33 mouse cellular contexts compared by ENCODE assay signal in genomic region chr11:68521352-68521751, GRCm38 (mm10). TPM values are rescaled to one million over a fixed set of nuclear protein-coding genes. Genes with fewer than 3 reads are reported as not detected.
DNase-seq lines count a peak whose midpoint lies in the region; ATAC-seq and TF ChIP-seq lines count a peak whose summit lies in the region.
"Had no signal": no experiment of that assay in that cellular context is flagged by ENCODE, and none has a peak within 500 bp of the region (broad histone marks: within the 10 kb centered on the region; RNA-seq: fewer than 3 reads in every experiment).

No protein-coding gene starts in this region.

- WGBS in lung, postnatal 0 days, result 78% methylated on average over 5 of the region's 5 CpGs

- no peak for TF ChIP-seq EP300 in lung, postnatal 0 days (IDR thresholded peaks at IDR 0.05)
- TF ChIP-seq EP300 in MEL (IDR thresholded peaks at IDR 0.05; ENCODE audit: low read depth in 1 of 2, low read length in 2 of 2), result peak; percentile 72

- H3K36me3 ChIP-seq in lung, postnatal 0 days (ENCODE audit: insufficient read depth, low read length), result no peaks in the 10 kb centered on the region
- H3K36me3 ChIP-seq in MEL (ENCODE audit: control insufficient read depth in 1 of 2, insufficient read depth in 2 of 2, low read length in 2 of 2), result peaks cover 0 to 28% of the 10 kb centered on the region in 2 experiments; a peak in 2 of 4 replicates
- H3K36me3 ChIP-seq in splenic B cell, adult 2 months (ENCODE audit: control insufficient read depth, insufficient read depth, low read length, poor library complexity, severe bottlenecking), result no peaks in the 10 kb centered on the region
- H3K36me3 ChIP-seq: embryonic facial prominence, embryonic 12.5 days; G1E; heart, embryonic 15.5 days; hindbrain, embryonic 13.5 days; liver, embryonic 13.5 days; neural tube, embryonic 12.5 days had no signal

- H3K9ac ChIP-seq in lung, postnatal 0 days (replicated peaks; ENCODE audit: low read depth), result no peak overlapping the region
- H3K9ac ChIP-seq in MEL (ENCODE audit: control insufficient read depth, low read depth, low read length, poor library complexity, severe bottlenecking), result peak overlapping the region; percentile 15; the same call in 1 of the 2 replicates
- H3K9ac ChIP-seq: embryonic facial prominence, embryonic 12.5 days; heart, embryonic 15.5 days; hindbrain, embryonic 13.5 days; liver, embryonic 13.5 days; neural tube, embryonic 12.5 days had no signal

- TF ChIP-seq RAD21 in MEL (IDR thresholded peaks at IDR 0.05; ENCODE audit: low read depth, low read length), result no peak

- no peaks in the 10 kb centered on the region for H3K9me3 ChIP-seq in lung, postnatal 0 days (ENCODE audit: low read length)
- no peaks in the 10 kb centered on the region for H3K9me3 ChIP-seq in MEL (replicated peaks; ENCODE audit: insufficient read depth, low read length)
- H3K9me3 ChIP-seq: G1E; liver, embryonic 13.5 days; neural tube, embryonic 12.5 days had no signal

- H3K4me3 ChIP-seq in lung, postnatal 0 days (ENCODE audit: low read depth, low read length), result no peak overlapping the region
- H3K4me3 ChIP-seq in MEL (ENCODE audit: control insufficient read depth in 1 of 2, insufficient read depth in 1 of 2, low read depth in 2 of 2, low read length in 2 of 2), result no peak overlapping the region
- H3K4me3 ChIP-seq: embryonic facial prominence, embryonic 12.5 days; gastrocnemius, adult 2 months; heart, embryonic 15.5 days; hindbrain, embryonic 13.5 days; liver, embryonic 13.5 days; myocyte; neural tube, embryonic 12.5 days had no signal

- no peak for TF ChIP-seq POLR2A in MEL (IDR thresholded peaks at IDR 0.05; ENCODE audit: control insufficient read depth in 1 of 2, insufficient read depth in 1 of 2, low read depth in 1 of 2, low read length in 2 of 2, poor library complexity in 1 of 2)

- 0 out of 2 replicates have a peak, but pooled peaks have one; percentile 9 for TF ChIP-seq CTCF in lung, postnatal 0 days (IDR thresholded peaks at IDR 0.05)
- TF ChIP-seq CTCF in MEL (IDR thresholded peaks at IDR 0.05 in 2 of 3, conservative IDR thresholded peaks at IDR 0.05 in 1 of 3; ENCODE audit: control insufficient read depth in 1 of 3, insufficient read depth in 1 of 3, low read depth in 2 of 3, low read length in 3 of 3, poor library complexity in 1 of 3, severe bottlenecking in 1 of 3), result peak in 2 of 3 experiments; percentile 25 to 48; a peak in 3 of 6 replicates

- ATAC-seq in lung, postnatal 0 days, result no peak
- peak; percentile 67 to 72; a peak in 3 of 4 replicates for ATAC-seq in hematopoietic stem cell, adult 5-6 weeks (replicated peaks in 1 of 2; ENCODE audit: insufficient read depth in 1 of 2, low FRiP score in 2 of 2, low TSS enrichment in 1 of 2, low read depth in 1 of 2, poor library complexity in 2 of 2, severe bottlenecking in 2 of 2)
- ATAC-seq: forebrain, embryonic 14.5 days; intestine, postnatal 0 days; midbrain, embryonic 16.5 days had no signal

- no peaks in the 10 kb centered on the region for H3K4me1 ChIP-seq in lung, postnatal 0 days (ENCODE audit: insufficient read depth, low read depth, low read length)
- peaks cover 5 to 27% of the 10 kb centered on the region in 2 experiments for H3K4me1 ChIP-seq in MEL (ENCODE audit: control insufficient read depth in 1 of 2, insufficient read depth in 2 of 2, low read length in 2 of 2)
- H3K4me1 ChIP-seq: embryonic facial prominence, embryonic 12.5 days; heart, embryonic 15.5 days; hindbrain, embryonic 13.5 days; liver, embryonic 13.5 days; neural tube, embryonic 12.5 days had no signal

- DNase-seq in lung, postnatal 0 days (ENCODE audit: low spot score), result no peak
- no peak for DNase-seq in lung, postnatal 4 days
- DNase-seq in MEL (ENCODE audit: low read depth, low spot score), result peak; percentile 90
- DNase-seq in splenic B cell, adult 2 months (ENCODE audit: low read depth, low spot score), result peak; percentile 36
- no peak for DNase-seq in kidney, postnatal 14 days
- no peak for DNase-seq in testis, postnatal 10 days (ENCODE audit: low spot score)
- no peak for DNase-seq in kidney, postnatal 10 days
- DNase-seq: adrenal gland, postnatal 36 days; cerebellum, adult 2 months; cerebellum, postnatal 25 days; embryo, embryonic 11 days; gastrocnemius, adult 2 months; kidney, adult 9 months; kidney, postnatal 25 days; left cerebral cortex, postnatal 4 days; liver, embryonic 13.5 days; lung, adult 2 months; lung, postnatal 14 days; right cerebral cortex, postnatal 4 days had no signal

- no peak overlapping the region for H3K27ac ChIP-seq in lung, postnatal 0 days (ENCODE audit: low read length)
- peak overlapping the region; percentile 35 for H3K27ac ChIP-seq in MEL (ENCODE audit: control insufficient read depth, low read depth, low read length)
- H3K27ac ChIP-seq: embryonic facial prominence, embryonic 12.5 days; gastrocnemius, adult 2 months; heart, embryonic 15.5 days; hindbrain, embryonic 13.5 days; liver, embryonic 13.5 days; neural tube, embryonic 12.5 days had no signal

- no peaks in the 10 kb centered on the region for H3K27me3 ChIP-seq in lung, postnatal 0 days (replicated peaks; ENCODE audit: insufficient read depth, low read length)
- peaks cover 1% of the 10 kb centered on the region in 2 experiments; a peak in 1 of 4 replicates for H3K27me3 ChIP-seq in MEL (ENCODE audit: control insufficient read depth in 1 of 2, insufficient read depth in 2 of 2, low read length in 2 of 2)
- no peaks in the 10 kb centered on the region for H3K27me3 ChIP-seq in splenic B cell, adult 2 months (ENCODE audit: control insufficient read depth, insufficient read depth, low read length, poor library complexity, severe bottlenecking)
- H3K27me3 ChIP-seq: embryonic facial prominence, embryonic 12.5 days; heart, embryonic 15.5 days; hindbrain, embryonic 13.5 days; liver, embryonic 13.5 days; neural tube, embryonic 12.5 days had no signal

- H3K79me2 ChIP-seq in MEL (ENCODE audit: control insufficient read depth, insufficient read depth, low read length, poor library complexity), result no peaks in the 10 kb centered on the region

- no peak overlapping the region for H3K4me2 ChIP-seq in lung, postnatal 0 days (replicated peaks; ENCODE audit: low read depth, low read length)
- H3K4me2 ChIP-seq: embryonic facial prominence, embryonic 12.5 days; heart, embryonic 15.5 days; hindbrain, embryonic 13.5 days; liver, embryonic 13.5 days; neural tube, embryonic 12.5 days had no signal

TF ChIP-seq in MEL, 35 proteins besides CTCF, POLR2A, EP300 and RAD21:
- TF ChIP-seq MYC (IDR thresholded peaks at IDR 0.05; ENCODE audit: low read depth, low read length), result peak; percentile 68; the same call in 1 of the 2 replicates
- TF ChIP-seq MAX (IDR thresholded peaks at IDR 0.05; ENCODE audit: low read length), result peak; percentile 56; the same call in 1 of the 2 replicates
- TF ChIP-seq ZMIZ1 (IDR thresholded peaks at IDR 0.05; ENCODE audit: low read depth, low read length), result no peak
- TF ChIP-seq RCOR1 (IDR thresholded peaks at IDR 0.05; ENCODE audit: low read depth, low read length), result peak; percentile 90
- peak; percentile 66 for TF ChIP-seq MXI1 (IDR thresholded peaks at IDR 0.05; ENCODE audit: low read depth, low read length)
- TF ChIP-seq HCFC1 (IDR thresholded peaks at IDR 0.05; ENCODE audit: low read depth, low read length), result peak; percentile 61
- TF ChIP-seq TBP (IDR thresholded peaks at IDR 0.05; ENCODE audit: low read depth, low read length), result peak; percentile 15; the same call in 1 of the 2 replicates
- no peak for TF ChIP-seq MAFK (IDR thresholded peaks at IDR 0.05; ENCODE audit: borderline replicate concordance, low read depth, low read length)
- TF ChIP-seq SIN3A (IDR thresholded peaks at IDR 0.05; ENCODE audit: low read length), result peak; percentile 81
- no peak for TF ChIP-seq ZNF384 (IDR thresholded peaks at IDR 0.05; ENCODE audit: low read depth, low read length)
- TF ChIP-seq TAL1 (IDR thresholded peaks at IDR 0.05; ENCODE audit: low read length), result no peak
- peak; percentile 60; the same call in 1 of the 2 replicates for TF ChIP-seq BHLHE40 (IDR thresholded peaks at IDR 0.05; ENCODE audit: borderline replicate concordance, low read depth, low read length)
- peak; percentile 13 for TF ChIP-seq SMC3 (IDR thresholded peaks at IDR 0.05; ENCODE audit: low read depth, low read length)
- peak; percentile 91 for TF ChIP-seq MAZ (IDR thresholded peaks at IDR 0.05; ENCODE audit: low read depth, low read length)
- no peak for TF ChIP-seq MEF2A (IDR thresholded peaks at IDR 0.05; ENCODE audit: extremely low read depth, insufficient replicate concordance, low read depth, low read length, poor library complexity, severe bottlenecking)
- peak; percentile 67; the same call in 1 of the 2 replicates for TF ChIP-seq ETS1 (IDR thresholded peaks at IDR 0.05; ENCODE audit: low read depth, low read length)
- TF ChIP-seq CHD2 (IDR thresholded peaks at IDR 0.05; ENCODE audit: low read length), result peak; percentile 89
- TF ChIP-seq E2F4 (IDR thresholded peaks at IDR 0.05; ENCODE audit: borderline replicate concordance, low read depth, low read length), result no peak
- peak; percentile 41; the same call in 1 of the 2 replicates for TF ChIP-seq TCF12 (IDR thresholded peaks at IDR 0.05; ENCODE audit: low read depth, low read length)
- TF ChIP-seq GATA1 (IDR thresholded peaks at IDR 0.05; ENCODE audit: low read depth, low read length), result peak; percentile 75

RNA-seq across cellular contexts. Expression of gene Pik3r6, which starts 18.5 kb away (rescaled TPM):
- polyA plus RNA-seq in lung, postnatal 0 days (2015; fragmentation: Nextera tagmentation; extraction: Ambion mirVana), result 6.2 and 6.8 TPM in 2 replicates
- total RNA-seq in MEL (2012; rRNA removed), result 0.36 and 0.42 TPM in 2 replicates
- polyA plus RNA-seq in MEL (2012; ENCODE audit: insufficient read depth in 1 of 2, insufficient read length in 2 of 2, low read depth in 1 of 2, low replicate concordance in 2 of 2, missing spikeins in 1 of 2), result 1 to 10 TPM in 1 of 2 experiments, not detected in 1; 1.5 TPM
- total RNA-seq in hematopoietic stem cell, adult 5-6 weeks (2017), result 0.40 and 6.9 TPM in 2 replicates
- polyA plus RNA-seq: C2C12 had no signal

RNA-seq across cellular contexts. Expression of gene Mfsd6l, which starts 34.6 kb away (rescaled TPM):
- 5.8 and 6.3 TPM in 2 replicates for polyA plus RNA-seq in lung, postnatal 0 days (2015; fragmentation: Nextera tagmentation; extraction: Ambion mirVana)
- not detected in 2 replicates for total RNA-seq in MEL (2012; rRNA removed)
- polyA plus RNA-seq in MEL (2012; ENCODE audit: insufficient read depth in 1 of 2, insufficient read length in 2 of 2, low read depth in 1 of 2, low replicate concordance in 2 of 2, missing spikeins in 1 of 2), result under 1 TPM in 1 of 2 experiments, not detected in 1; 0.04 TPM
- total RNA-seq in hematopoietic stem cell, adult 5-6 weeks (2017), result not detected in 2 replicates
- total RNA-seq: adrenal gland, adult 18-20 months; adrenal gland, postnatal 36 days; layer of hippocampus, adult 8-10 months; layer of hippocampus, postnatal 25 days had no signal
- polyA plus RNA-seq: C2C12; forebrain, embryonic 14.5 days; G1E; heart, embryonic 15.5 days; hindbrain, embryonic 13.5 days; liver, embryonic 13.5 days; myocyte; neural tube, embryonic 12.5 days had no signal

Comparison
In these comparisons a context has a peak if more than half of its experiments do, and no peak if none do; other contexts are left out.
1. DNase-seq: peak in MEL (single experiment) and splenic B cell, adult 2 months (single experiment); none in lung, postnatal 0 days (single experiment), lung, postnatal 4 days (0 of 2), kidney, postnatal 14 days (single experiment), testis, postnatal 10 days (single experiment) and kidney, postnatal 10 days (single experiment).